Mouse (Mus musculus): ENCODE measurements around the gene Arid4a.
"Not testable (repeated sequence)": the region's sequence is repeated elsewhere in the genome, so short reads cannot be mapped to it uniquely, and the experiment has no call there.

The Arid4a gene

GRCm38 (mm10) chr12:71059741-71060140, 44.0 kb downstream of the Arid4a start:
- no peak for DNase-seq

- no peak for DNase-seq
Observed at GRCm38 (mm10) chr12:71069846-71070245, 54.1 kb downstream of the Arid4a start.

- no peak for DNase-seq
Observed at GRCm38 (mm10) chr12:71072048-71072447, 56.3 kb downstream of the Arid4a start.

GRCm38 (mm10) chr12:71073113-71073730, 57.4 kb downstream of the Arid4a start:
- peak in 1 of 2 experiments; percentile 32 for DNase-seq

GRCm38 (mm10) chr12:71086331-71086730, 70.5 kb downstream of the Arid4a start:
- DNase-seq = no peak

- DNase-seq = not testable (repeated sequence)
Observed at GRCm38 (mm10) chr12:71104275-71104674, 88.5 kb downstream of the Arid4a start.

- DNase-seq = no peak
Observed at GRCm38 (mm10) chr12:71107216-71107771, 91.5 kb downstream of the Arid4a start.

GRCm38 (mm10) chr12:71111331-71111730, 95.5 kb downstream of the Arid4a start, which contains the start of gene Tomm20l:
Gene Tomm20l (plus strand): TSS chr12:71111428.
- DNase-seq = peak; percentile 59 to 78

- DNase-seq = no peak
Observed at GRCm38 (mm10) chr12:71113074-71113473, 97.3 kb downstream of the Arid4a start.

GRCm38 (mm10) chr12:71113675-71114288, 98.0 kb downstream of the Arid4a start:
- peak; percentile 76 to 77 for DNase-seq

GRCm38 (mm10) chr12:71116411-71116810, 100.6 kb downstream of the Arid4a start:
- no peak for DNase-seq

- DNase-seq = no peak
Observed at GRCm38 (mm10) chr12:71122731-71123130, 106.9 kb downstream of the Arid4a start.

GRCm38 (mm10) chr12:71123286-71123685, 107.5 kb downstream of the Arid4a start:
- DNase-seq = no peak

GRCm38 (mm10) chr12:71135581-71135980, 119.8 kb downstream of the Arid4a start:
- DNase-seq = no peak

- peak; percentile 80 to 83 for DNase-seq
Observed at GRCm38 (mm10) chr12:71136130-71136973, 120.6 kb downstream of the Arid4a start, which contains the start of the genes Timm9 and 2700049A03Rik. Gene Timm9 (minus strand): TSS chr12:71136684. Gene 2700049A03Rik (plus strand): TSS chr12:71136848.

- peak; percentile 80 to 86 for DNase-seq
Observed at GRCm38 (mm10) chr12:71136974-71137491, 121.2 kb downstream of the Arid4a start.

- DNase-seq = no peak
Observed at GRCm38 (mm10) chr12:71137686-71138085, 121.9 kb downstream of the Arid4a start.

GRCm38 (mm10) chr12:71139258-71139828, 123.6 kb downstream of the Arid4a start:
- no peak for DNase-seq

GRCm38 (mm10) chr12:71141189-71141588, 125.4 kb downstream of the Arid4a start:
- DNase-seq = no peak

GRCm38 (mm10) chr12:71147641-71148040, 131.9 kb downstream of the Arid4a start:
- peak in 1 of 2 experiments; percentile 51 for DNase-seq
